Mouse (Mus musculus): ENCODE results near the gene Med4.
"Not testable (repeated sequence)": the region's sequence is repeated elsewhere in the genome, so short reads cannot be mapped to it uniquely, and the experiment has no call there.

Med4 gene

DNA sequence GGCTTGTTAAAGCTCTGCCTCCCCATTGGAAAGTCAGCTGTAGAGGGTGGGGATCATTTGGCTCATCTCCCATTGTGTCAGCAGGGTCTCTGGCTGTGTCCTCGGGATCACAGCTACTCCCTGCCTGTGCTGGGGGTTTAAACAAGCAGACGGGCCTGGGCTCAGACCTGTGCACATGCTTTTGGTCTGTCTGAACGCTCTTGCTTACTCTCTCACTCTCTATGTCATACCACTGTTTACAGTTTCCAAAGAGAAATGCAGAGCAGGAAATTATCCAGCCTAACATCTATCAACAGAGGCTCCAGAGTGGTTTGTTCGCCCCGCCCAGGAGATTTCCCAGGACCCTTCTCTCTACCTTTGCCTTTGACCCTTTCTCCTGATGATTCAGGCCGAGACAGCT lies 8.1 kb upstream of the Med4 start:
- no peak for DNase-seq (ENCODE audit: low spot score)

DNA sequence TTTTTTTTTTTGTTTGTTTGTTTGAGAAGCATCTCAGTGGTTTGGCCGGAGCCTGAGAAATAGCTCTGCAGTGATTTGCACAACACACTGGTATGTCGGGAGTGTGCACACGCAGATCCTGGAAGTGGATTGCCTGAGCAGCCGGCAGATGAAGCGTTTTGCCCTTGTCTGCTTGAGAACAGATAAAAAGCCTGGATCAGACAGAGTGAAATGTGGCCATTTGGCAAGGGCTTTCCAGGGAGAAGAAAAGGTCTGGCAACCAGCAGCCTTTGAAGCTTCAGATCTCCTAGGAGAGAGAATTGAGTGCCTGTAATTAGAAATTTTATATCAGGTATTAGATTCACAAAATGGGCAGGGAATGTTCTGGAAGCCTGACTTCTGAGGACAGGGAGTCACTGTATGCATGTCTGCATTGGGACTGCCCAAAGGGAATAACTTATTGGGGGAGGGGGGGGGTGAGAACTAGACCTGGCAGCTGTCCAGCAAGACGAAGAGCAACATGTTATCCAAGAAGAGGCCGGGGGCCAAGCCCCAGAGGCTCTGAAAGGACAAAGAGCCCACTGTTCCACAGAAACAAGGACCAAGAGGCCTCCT lies 7.1 kb upstream of the Med4 start:
- DNase-seq (ENCODE audit: low spot score), result peak; percentile 86

DNA sequence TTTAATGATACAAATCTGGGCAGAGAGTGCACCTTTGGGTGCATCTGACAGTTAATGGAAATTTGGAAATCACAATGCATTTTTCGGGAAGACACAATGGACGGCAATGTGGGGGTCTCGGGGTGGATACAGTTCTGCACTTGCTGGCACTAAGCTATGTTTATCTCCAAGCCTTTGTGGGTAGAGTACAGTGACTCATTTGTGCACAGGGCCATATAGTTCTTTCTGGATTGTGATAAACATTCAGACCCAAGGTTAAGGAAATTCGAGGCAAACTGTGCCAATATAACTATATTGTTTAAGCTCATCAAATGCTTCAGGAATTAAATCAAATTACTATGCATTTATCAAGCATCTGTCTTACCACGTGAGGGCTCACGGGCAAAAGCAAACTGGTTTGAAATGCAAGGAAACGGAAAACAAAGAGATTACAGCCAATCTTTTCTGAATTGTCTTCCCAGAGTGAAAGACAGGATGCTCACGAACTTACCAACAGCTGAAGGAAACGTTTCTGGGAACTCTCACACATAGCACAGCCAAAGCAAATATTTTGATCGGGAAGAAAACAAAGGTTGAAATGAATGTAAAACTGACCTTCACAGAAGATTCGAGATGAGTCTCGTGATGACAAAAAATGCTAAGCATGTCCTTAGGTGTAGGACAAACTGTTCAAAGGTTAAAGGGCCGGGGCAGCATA lies 6.4 kb upstream of the Med4 start:
- no peak for DNase-seq (ENCODE audit: low spot score)

DNA sequence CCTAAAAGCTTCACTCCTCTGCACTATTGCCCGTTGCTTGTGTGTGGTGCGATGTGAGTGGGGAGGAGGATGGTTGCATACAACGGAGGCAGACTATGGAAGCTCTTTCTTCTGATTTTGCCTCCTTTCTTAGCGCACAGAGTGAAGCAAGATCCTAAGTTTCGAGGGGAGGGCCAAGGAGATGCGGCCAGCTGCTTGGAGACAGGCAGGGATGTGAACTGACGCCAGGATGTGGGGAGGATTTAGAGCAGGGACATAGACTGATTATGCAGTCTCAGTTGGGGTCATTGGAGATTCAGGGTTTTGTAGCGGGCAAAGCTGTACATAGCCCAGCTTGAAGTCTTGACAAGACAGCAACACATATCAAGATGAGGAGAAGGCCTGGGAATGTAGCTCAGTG lies 3.5 kb upstream of the Med4 start:
- DNase-seq (ENCODE audit: low spot score), result no peak

DNA sequence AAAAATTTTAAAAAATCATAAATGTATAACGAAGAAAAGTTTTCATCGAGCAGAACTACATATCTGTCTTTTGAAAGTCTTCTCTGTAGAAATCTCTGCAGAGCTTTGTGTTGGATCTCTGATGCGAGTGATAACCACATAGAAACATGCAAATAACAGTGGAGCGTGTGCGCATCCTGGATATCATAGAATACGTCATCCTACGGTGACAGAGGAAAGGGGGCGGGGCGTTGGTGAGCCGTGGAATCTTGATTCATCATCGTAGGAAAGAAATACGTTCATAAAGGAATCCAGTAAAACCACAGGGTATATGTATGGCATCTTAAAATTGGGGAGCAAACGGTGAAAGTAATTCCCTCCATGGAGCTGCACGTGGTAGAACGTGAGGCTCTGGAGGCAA lies 2.6 kb upstream of the Med4 start:
- DNase-seq (ENCODE audit: low spot score), result no peak

DNA sequence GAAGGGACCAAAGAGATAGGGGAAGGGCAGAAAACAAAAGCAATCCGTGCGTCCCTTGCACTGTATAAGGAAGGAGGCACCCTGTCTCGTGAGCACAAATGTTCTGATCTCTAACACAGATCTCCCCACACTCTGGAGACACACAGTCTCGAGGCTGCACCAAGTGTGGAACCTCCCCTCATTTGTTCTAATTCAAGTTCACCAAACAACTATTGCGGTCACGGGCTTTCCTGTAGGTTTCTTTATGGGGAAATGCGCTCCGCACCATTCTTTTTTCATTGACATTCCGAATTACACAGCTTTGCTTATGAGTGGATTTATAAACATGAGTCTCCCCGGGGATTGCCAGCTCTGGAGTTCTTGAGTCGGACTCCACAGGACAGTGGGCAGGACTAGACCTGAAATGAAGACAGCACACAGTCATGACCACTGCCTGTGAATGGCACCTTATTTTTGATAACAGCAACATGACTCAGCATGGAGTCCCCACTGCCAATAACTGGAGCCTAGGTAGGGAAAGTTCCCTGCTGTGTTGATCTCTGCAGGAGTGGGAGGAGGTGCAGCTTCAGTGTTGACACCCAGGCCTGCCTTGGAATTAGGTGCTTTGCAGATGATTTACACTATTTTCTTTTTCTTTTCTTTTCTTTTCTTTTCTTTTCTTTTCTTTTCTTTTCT lies 2.0 kb upstream of the Med4 start:
- DNase-seq (ENCODE audit: low spot score), result no peak

DNA sequence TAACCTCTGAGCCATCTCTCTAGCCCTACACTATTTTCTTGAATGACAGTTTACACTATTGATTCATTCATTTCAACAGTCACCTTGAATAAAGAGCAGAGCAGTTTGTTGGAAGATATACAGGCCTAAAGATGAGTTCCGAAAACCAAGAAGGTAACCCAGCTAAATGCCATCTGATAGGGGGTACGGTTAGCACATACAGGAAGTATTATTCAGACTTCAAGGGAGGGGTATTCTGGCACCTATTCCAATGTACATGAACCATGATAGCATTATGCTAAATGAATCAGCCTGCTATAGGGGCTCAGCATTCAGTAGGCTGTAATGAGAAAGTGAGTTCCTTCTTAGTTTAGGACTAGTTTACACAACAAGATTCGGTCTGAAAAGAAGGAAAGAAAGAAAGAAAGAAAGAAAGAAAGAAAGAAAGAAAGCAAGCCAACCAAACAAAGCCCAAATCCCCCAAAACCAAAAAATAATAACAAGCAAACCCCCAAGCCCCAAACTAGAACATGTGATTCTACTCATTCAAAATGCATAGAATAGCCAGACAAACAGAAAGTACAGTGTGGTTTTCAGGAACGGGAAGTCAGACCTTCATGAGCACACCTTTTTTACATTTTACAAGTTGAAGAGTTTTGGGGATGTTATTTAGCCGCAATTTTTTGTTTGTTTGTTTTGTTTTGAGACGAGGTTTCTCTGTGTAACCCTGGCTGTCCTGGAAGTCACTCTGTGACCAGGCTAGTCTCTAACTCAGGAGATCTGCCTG lies 1.0 kb upstream of the Med4 start:
- DNase-seq (ENCODE audit: low spot score), result no peak

DNA sequence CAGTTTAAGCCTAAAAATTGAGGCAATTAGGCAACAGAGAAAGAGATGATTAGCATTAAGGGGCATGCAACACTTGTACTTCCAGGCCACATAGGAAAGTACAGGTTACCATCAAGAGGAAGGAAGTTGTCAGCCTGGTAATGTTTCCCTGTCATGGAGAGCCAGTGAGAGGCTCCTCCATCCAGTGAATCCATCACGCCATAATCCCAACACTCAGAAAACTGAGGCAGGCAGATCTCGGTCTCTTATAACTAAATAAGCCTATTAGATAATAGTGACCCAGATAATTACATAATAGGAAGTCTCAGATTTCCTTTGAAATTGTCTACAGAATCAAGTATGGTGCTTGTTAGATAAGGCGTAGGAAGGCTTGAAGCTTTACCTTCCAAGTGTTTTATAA lies 14.3 kb downstream of the Med4 start:
- DNase-seq (ENCODE audit: low spot score), result no peak

DNA sequence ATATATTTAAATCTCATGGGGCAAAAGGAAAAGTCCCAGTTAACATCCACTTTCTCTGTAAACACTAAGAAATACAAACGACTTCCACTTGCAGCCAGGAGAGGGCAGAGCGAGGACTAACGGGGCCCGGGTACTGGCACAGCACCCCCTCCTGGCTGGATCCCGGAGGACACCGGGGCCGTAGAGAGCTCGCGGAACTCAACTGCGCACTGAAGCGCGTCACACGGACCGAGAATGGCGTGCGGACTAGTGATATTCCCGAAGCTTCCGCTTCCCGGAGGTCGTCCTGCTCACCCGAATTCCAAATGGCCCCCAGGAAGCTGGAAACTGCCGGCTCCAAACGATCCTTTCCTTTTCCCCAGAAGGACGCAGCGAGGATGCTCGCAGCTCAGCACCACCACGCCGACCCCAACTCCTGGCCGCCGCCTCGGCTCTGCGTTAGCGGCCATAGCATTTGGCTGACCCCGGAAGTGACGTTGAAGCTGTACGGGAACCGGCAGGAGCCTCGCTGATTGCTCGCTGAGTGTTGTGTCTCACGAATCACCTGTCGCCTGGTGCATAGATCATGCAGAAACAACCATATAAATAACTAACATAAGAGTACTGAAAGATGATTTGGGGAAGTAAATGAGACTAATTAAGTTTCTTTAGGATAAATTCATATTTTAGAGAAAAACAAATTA lies 15.1 kb downstream of the Med4 start, which contains the start of gene Sucla2:
TSS of gene Sucla2 (plus strand) at position 554 of the 683 bp plus-strand sequence.
- DNase-seq (ENCODE audit: low spot score), result peak; percentile 96

DNA sequence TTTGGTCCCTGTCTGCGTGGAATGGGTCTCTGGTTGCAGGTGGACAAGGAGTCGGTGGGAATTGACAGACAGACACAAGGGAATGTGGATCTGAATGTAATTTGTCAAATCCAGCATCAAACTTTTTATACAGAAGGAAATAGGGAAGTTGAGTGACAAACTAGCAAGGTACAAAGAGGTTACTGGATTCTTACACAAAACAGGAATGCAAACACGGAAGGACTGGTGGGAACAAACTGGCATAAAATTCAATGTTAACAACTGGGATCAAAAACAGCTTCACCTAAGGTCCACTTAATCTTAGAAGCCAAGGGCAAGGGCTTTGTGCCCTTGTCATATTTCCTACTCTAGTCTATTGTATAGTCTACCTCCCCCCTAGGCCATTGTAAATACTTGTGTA lies 18.8 kb downstream of the Med4 start:
- DNase-seq (ENCODE audit: low spot score), result not testable (repeated sequence)

DNA sequence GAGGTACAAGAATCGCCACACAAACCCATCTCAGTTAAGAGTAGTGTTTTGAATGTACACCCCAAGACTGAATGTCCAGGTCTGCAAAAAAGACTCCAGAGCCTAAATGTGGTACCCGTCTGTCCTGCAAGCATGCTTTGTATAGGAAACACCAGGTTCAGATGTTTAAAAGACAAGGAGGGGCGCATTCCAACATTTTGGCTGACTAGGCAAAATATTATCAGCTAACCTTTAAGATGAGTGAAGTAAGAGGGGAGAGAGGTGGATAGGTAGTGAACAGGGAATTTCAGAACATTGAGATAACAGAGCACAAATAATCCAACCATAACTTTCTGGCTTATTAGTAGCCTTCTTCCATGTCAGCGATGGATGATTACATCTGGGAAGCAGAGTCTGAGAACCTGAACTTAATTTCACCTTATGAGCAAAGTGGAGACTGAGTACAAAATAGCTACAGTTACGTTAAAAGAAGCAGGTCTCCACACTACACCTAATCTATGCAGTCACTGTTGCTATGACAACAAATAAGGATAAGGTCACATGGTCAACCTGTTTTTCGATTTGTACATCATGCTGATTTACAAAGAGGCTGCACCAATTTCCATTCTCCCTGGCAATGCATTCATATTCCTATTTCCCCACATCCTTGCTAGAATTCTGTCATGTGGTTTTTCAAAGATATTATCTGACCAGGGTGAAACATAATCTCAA lies 24.1 kb downstream of the Med4 start:
- DNase-seq (ENCODE audit: low spot score), result no peak

DNA sequence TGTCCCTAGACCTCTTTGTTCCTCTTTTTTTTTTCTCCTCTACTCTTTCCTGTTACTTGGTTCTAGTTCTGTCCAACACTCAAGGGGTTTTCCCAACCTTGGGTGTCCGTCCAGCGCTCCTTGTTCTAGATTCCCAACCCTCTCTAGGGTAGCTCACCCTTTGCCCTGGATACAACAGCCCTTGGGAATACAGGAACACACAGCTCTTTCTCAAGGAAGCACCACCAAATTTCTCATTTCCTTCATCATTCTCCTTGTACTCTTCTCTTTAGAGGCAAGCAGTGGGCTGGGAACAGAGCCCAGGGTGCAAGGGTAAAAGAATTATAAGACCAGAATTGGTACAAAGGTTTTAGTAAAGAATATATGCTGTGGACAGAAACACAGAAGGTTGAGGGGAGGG lies 25.8 kb downstream of the Med4 start:
- DNase-seq (ENCODE audit: low spot score), result no peak

DNA sequence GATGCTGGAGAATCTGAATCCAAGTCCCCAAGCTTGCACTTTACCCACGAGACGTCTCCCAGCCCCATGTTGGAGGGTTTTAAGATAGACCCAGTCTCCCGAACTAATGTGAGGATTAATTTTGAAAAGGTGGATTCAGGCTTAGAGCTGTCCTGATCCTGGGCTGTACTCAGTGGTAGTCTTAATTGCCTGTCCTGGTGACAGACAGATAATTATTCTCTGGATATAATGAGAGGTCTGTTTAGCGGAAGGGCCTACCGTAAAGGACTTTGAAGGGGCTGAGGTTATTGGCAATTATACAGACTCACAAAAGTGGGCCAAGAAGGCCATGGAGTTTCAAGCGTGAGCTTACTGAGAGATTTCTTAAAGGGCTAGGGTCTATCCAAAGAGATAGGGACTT lies 34.0 kb downstream of the Med4 start:
- DNase-seq (ENCODE audit: low spot score), result no peak

DNA sequence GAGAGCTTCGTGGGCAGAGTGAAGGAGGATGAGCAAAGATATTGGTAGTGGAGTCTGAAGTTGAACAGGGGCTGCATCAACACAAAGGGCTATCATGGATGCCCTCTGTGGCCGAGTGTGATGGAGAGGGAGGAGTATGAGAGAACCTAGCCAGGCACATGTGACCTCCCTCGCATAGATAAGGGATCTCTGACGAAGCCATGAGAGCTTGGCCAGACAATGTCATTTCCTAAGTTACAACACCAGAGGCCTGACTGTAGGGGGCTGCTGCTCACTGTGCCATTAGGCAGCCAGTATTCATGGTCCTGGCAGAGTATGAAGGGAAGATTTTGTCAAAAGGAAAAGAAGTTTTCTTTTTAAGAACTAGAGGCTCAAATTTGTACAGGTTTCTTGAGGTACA lies 37.2 kb downstream of the Med4 start:
- no peak for DNase-seq (ENCODE audit: low spot score)

DNA sequence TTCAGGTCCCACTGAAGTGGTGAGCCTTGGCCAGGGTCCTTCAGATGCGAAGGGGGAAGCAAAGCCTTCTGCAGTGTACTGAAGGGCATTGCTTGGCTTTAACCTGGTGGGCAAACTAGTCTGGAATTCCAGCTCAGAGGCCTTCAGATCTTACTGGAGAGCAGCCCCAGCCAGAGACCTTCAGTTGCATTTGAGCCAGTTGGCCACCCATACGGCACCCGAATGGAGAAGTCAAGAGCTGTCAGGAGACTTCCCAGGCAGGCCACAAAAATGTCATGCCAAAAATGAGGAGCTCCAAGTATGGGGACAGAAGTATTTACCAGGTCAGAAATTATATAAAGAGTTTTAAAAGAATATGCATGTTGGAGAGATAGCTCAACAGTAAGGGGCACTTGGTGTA lies 38.2 kb downstream of the Med4 start, which contains the start of gene Nudt15:
TSS of gene Nudt15 (minus strand) at position 192 of the 400 bp plus-strand sequence.
- no peak for DNase-seq (ENCODE audit: low spot score)

DNA sequence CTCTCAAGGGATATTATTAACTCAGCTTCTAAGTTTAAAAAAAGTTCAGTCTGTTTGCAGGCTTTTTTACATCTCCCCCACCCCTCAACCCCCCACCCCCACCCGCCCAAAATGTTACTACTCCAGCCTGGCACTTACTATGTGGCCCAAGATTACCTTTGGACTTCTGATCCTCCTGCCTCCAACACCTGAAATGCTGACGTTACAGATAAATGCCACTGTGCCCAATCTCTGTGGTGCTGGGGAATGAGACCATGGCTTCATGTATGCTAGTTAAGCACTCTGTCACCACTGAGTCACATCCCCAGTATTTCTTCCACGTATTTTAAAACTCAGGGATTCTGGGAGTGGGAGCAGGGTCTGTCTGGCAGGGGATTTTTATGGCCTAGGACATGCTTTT lies 40.5 kb downstream of the Med4 start:
- no peak for DNase-seq (ENCODE audit: low spot score)

DNA sequence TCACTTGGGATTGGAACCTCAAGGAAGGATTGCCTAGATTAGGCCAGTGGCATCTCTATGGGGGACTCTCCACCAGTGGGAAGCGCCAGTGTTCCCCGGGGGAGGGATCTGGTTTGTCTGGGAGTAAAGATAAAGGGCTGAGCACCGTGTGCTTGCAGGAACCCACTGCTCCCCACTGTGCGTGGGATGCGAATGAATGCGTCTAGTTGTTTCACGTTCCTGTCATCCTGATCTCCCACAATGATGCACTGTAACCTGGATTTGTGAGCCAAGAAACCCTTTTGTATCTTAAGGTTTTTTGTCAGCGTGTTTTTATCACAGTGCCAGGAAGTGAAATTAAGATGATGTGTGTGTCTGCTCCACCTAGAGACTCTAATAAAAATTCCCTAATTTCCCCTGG lies 40.9 kb downstream of the Med4 start:
- peak; percentile 49 for DNase-seq (ENCODE audit: low spot score)

DNA sequence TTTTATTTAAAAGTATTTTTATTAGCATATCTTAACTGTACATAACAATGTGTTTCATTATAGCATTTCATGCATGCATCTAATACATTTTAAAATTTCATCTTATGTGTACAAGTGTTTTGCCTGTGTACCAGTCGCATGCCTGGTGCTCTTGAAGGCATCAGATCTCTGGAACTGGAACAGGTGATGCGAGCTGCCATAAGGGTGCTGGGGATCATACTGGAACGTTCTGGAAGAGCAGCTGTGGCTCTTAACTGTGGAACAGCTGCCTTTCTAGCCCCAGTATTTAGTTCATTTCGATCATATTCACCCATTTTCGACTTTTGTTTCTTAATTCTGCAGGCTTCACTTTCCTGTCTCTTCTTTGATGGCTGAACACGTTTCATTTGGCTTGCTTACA lies 41.3 kb downstream of the Med4 start:
- no peak for DNase-seq (ENCODE audit: low spot score)

DNA sequence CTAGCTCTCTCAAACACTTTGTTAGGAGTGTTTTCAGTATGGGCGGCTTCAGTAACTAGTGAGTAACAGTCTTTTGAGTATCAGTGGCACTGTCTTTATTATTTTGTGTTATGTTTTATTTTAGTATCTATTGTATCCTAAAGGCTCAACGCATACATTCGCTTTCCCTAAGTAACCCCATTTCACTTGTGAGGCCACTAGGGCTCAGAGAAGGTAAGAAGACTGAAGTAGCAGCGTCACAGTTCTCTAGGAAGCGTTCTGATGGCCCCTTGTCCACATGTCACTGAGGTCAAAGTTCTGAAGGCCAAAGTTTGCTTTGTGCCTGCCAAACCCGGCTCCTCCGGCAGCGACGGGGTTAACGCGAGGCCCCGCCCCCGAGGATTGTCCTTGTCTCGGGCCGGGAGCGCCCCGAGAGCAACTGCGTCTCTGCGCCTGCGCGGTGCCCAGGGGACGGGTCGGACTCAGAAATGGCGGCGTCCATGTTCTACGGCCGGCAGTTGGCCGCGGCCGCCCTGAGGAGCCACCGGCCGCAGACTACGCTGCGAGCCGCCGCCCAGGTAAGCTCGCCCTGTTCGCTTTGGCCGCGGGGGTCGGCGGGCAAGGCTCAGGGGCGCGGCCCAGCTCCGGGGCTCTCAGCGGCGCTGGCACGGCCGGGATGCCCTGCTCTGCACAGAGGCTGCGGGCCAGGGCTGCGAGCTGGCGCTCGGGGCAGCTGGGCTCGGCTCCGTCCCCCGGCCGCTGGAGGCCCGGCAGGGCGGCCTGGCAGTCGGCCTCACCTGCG lies 42.7 kb downstream of the Med4 start:
- DNase-seq (ENCODE audit: low spot score), result peak; percentile 100

DNA sequence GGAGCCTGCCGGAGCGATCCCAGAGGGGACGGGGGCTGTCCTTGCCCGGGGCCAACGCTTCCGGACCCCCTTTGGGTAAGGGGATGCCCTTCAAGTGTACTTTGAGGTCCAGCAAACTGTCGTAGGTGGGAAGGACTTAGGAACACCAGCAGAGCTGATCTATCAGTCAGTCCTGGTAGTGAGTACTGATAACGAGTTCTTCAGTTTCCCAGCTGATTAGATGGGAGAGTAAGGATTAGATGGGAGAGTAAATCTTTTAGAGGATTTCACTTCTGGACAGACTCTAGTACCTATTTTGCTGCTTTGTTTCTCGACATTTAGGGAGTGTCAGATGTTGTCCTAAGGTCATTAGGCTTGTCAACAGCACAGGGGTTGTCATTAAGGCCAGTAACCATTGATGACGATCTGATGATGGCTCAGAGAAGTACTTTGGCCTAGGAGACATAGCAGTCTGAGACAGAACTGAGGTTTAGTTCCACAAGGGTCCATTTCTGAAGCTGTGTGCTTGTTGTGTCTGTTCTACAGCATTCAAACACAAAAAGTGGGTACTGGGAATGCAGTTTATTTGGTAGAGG lies 43.4 kb downstream of the Med4 start:
- DNase-seq (ENCODE audit: low spot score), result no peak

All from testis, postnatal 10 days (tissue).